Mouse (Mus musculus) liver, embryonic 16.5 days (tissue): Measurements from ENCODE around the gene Sumo1. TPM values are rescaled to one million over a fixed set of nuclear protein-coding genes. Genes with fewer than 3 reads are reported as not detected.

Source experiments
- ATAC-seq: fragments of 200-750 bp; cut with Nextera tagmentation; 2 replicates; pipeline ENCODE4 v1.8.0; 2017; ENCODE audit warnings: low read depth, mild to moderate bottlenecking, moderate number of reproducible peaks, moderate library complexity
- H3K27ac ChIP-seq: fragments of 300-500 bp; sonication (generic); 2 replicates; pipeline ENCODE4 v1.5.1; 2014; ENCODE audit warnings: mild to moderate bottlenecking, low read length
- H3K27me3 ChIP-seq: fragments of 300-500 bp; sonication (generic); 2 replicates; pipeline ENCODE4 v1.6.1; 2014; ENCODE audit warnings: low read depth, low read length, mixed read lengths; ENCODE audit not compliant: control insufficient read depth, insufficient read depth
- H3K36me3 ChIP-seq: fragments of 300-500 bp; sonication (generic); 2 replicates; pipeline ENCODE4 v1.6.1; 2014; ENCODE audit warnings: mild to moderate bottlenecking; ENCODE audit not compliant: control insufficient read depth, insufficient read depth
- H3K4me1 ChIP-seq: fragments of 300-500 bp; sonication (generic); 2 replicates; pipeline ENCODE4 v1.6.1; 2014; ENCODE audit warnings: low read depth, low read length, mixed read lengths; ENCODE audit not compliant: control insufficient read depth
- H3K4me2 ChIP-seq: fragments of 300-500 bp; sonication (generic); 2 replicates; pipeline ENCODE4 v1.6.1; 2014; ENCODE audit warnings: low read depth, low read length, mixed read lengths
- H3K4me3 ChIP-seq: fragments of 300-500 bp; sonication (generic); 2 replicates; pipeline ENCODE4 v1.5.1; 2014; ENCODE audit warnings: low read depth, mild to moderate bottlenecking, low read length
- H3K9ac ChIP-seq: fragments of 300-500 bp; sonication (generic); 2 replicates; pipeline ENCODE4 v1.6.1; 2014; ENCODE audit warnings: low read depth, low read length
- H3K9me3 ChIP-seq: fragments of 300-500 bp; sonication (generic); replicated peaks from 2 replicates; pipeline ENCODE4 v1.6.1; 2016; ENCODE audit warnings: low read length; ENCODE audit not compliant: control insufficient read depth
- WGBS: fragments of 180-500 bp; shearing (Covaris S2); extraction: QIAGEN DNeasy Blood & Tissue Kit; methylation state at CpG from one replicate; pipeline ENCODE4 v1.1.7; 2014; ENCODE audit not compliant: insufficient replicate concordance; 5-methylcytosine and 5-hydroxymethylcytosine counted together
- polyA plus RNA-seq: library from polyadenylated mRNA; unstranded; fragments of >200 nt; fragmentation: Nextera tagmentation; extraction: Ambion mirVana; gene quantifications from 2 replicates; pipeline ENCODE4 v1.2.1, GENCODE M21; 2015

The Sumo1 gene
- polyA plus RNA-seq, 1 experiment from 2014 or later = 90.3 TPM

DNA sequence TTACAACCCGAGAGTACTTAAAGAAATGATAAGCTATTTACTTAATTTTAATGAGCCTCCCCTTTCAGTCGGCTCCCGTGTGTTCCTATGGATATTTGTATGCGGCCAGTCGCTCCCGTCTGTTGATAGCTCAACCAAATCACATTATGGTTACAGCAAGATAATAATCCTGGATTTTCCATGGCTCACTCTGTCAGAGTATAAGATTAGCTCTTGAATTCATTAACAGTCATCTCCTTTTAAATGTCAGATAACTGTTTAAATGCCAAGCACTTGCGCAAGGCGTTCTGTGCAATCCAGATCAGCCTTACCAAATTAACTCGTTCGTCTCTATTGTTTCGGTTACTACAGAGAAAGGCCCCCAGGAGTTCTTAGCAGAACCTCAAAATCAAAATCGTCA is 77.8 kb downstream of the Sumo1 start:
- Histone ChIP-seq H3K4me2 (peak overlapping the region; percentile 11; the same call in 1 of the 2 replicates), H3K27ac (no peak overlapping the region)

DNA sequence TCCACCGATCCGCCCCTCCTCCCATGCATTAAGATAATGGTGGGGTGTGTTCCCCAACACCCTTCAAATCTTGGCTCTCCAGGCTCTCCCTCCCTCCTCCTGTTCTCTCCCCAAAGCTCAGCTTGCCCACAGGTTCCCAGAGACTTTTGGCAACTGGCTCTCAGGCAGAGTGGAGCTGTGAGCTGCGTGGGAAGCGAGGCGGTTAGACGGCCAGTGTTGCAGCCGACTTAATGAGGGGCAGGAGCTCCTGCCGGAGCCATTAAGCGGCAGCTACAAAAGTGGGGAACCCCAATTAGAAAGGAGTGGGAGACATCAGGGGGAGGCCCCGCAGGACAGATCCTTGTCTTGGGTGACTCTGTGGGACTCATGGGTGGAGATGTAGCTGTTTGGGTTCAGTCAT is 78.3 kb downstream of the Sumo1 start:
- H3K27me3 ChIP-seq = no peaks in the 10 kb centered on the region; the same call in 1 of the 2 replicates
- no peaks in the 10 kb centered on the region for H3K9me3 ChIP-seq
- 29% methylated on average over 10 of the region's 10 CpGs for WGBS
- H3K4me3 ChIP-seq = 0 out of 2 replicates have a peak overlapping the region, but pooled peaks have one; percentile 17
- no peak overlapping the region for H3K9ac ChIP-seq
- no peaks in the 10 kb centered on the region for H3K36me3 ChIP-seq
- H3K4me1 ChIP-seq = no peaks in the 10 kb centered on the region
- ATAC-seq = no peak
- H3K4me2 ChIP-seq = peak overlapping the region; percentile 11; the same call in 1 of the 2 replicates
- H3K27ac ChIP-seq = no peak overlapping the region

More for the DNA sequence above, 77.8 kb downstream of the Sumo1 start:
- Histone ChIP-seq H3K9me3 (no peaks in the 10 kb centered on the region), H3K9ac (no peak overlapping the region), H3K27me3 (no peaks in the 10 kb centered on the region; the same call in 1 of the 2 replicates), H3K4me1 (no peaks in the 10 kb centered on the region), H3K4me3 (no peak overlapping the region), H3K36me3 (no peaks in the 10 kb centered on the region)
- 34% methylated on average over 12 of the region's 12 CpGs for WGBS
- ATAC-seq = no peak

GRCm38 (mm10) chr1:59589271-59589670 is 81.4 kb downstream of the Sumo1 start:
- ATAC-seq = no peak
- Histone ChIP-seq H3K4me2 (no peak overlapping the region), H3K4me1 (no peaks in the 10 kb centered on the region), H3K9ac (no peak overlapping the region), H3K36me3 (no peaks in the 10 kb centered on the region), H3K4me3 (no peak overlapping the region), H3K27me3 (no peaks in the 10 kb centered on the region; the same call in 1 of the 2 replicates), H3K9me3 (no peaks in the 10 kb centered on the region), H3K27ac (no peak overlapping the region)
- WGBS = 57% methylated on average over 1 of the region's 1 CpGs

- Histone ChIP-seq H3K4me3 (no peak overlapping the region), H3K4me2 (peak overlapping the region; percentile 43)
Measured at GRCm38 (mm10) chr1:59584656-59585410, 85.8 kb downstream of the Sumo1 start.

GRCm38 (mm10) chr1:59580880-59581279 is 89.8 kb downstream of the Sumo1 start:
- Histone ChIP-seq H3K27me3 (no peaks in the 10 kb centered on the region), H3K27ac (no peak overlapping the region), H3K4me2 (no peak overlapping the region), H3K4me3 (no peak overlapping the region), H3K9me3 (no peaks in the 10 kb centered on the region), H3K4me1 (no peaks in the 10 kb centered on the region), H3K9ac (no peak overlapping the region), H3K36me3 (no peaks in the 10 kb centered on the region)
- 54% methylated on average over 3 of the region's 3 CpGs for WGBS
- no peak for ATAC-seq

More at GRCm38 (mm10) chr1:59584656-59585410, 85.8 kb downstream of the Sumo1 start:
- Histone ChIP-seq H3K27ac (no peak overlapping the region), H3K27me3 (no peaks in the 10 kb centered on the region), H3K9me3 (no peaks in the 10 kb centered on the region), H3K36me3 (no peaks in the 10 kb centered on the region), H3K4me1 (no peaks in the 10 kb centered on the region), H3K9ac (no peak overlapping the region)
- no peak for ATAC-seq
- 17% methylated on average over 18 of the region's 18 CpGs for WGBS

DNA sequence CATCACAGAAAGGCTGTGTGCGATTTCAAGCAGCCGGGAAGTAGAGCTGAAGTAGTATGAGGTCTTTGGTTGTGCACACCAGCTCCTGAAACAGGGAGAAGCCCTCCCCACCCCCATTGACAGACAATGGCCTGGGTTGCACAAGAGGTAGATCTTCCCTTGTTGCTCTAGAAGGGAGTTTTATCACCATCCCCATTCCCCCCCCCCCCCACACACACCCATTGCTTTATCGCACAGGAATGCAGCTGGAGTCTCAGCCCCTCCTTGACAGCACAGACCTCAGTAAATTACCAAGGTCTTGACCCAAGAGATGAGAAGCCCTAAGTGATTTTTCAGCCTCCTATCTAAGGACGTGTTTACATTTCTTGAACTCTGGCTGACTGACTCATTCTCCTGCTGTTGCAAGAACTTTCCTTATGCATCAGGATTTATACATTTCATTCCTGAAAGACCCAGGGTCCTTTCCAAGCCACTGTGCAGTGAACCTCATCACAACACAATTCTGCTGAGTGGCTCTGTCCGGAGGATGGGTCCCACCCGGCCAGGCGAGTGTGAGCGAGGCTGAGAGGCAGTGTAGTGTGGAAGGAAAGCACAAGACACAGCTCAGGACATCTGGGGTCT is 90.4 kb downstream of the Sumo1 start:
- no peak overlapping the region for H3K9ac ChIP-seq
- no peaks in the 10 kb centered on the region for H3K9me3 ChIP-seq
- H3K36me3 ChIP-seq = no peaks in the 10 kb centered on the region
- ATAC-seq = no peak
- no peaks in the 10 kb centered on the region for H3K4me1 ChIP-seq
- no peak overlapping the region for H3K4me2 ChIP-seq
- no peak overlapping the region for H3K27ac ChIP-seq
- no peaks in the 10 kb centered on the region for H3K27me3 ChIP-seq
- 32% methylated on average over 8 of the region's 8 CpGs for WGBS
- no peak overlapping the region for H3K4me3 ChIP-seq

- no peak overlapping the region for H3K9ac ChIP-seq
- H3K4me1 ChIP-seq = no peaks in the 10 kb centered on the region
- no peaks in the 10 kb centered on the region for H3K27me3 ChIP-seq
- H3K27ac ChIP-seq = no peak overlapping the region
- H3K9me3 ChIP-seq = no peaks in the 10 kb centered on the region
- WGBS = 63% methylated on average over 5 of the region's 5 CpGs
- no peak for ATAC-seq
- H3K36me3 ChIP-seq = no peaks in the 10 kb centered on the region
- no peak overlapping the region for H3K4me3 ChIP-seq
- H3K4me2 ChIP-seq = no peak overlapping the region
Measured at GRCm38 (mm10) chr1:59579327-59579726, 91.3 kb downstream of the Sumo1 start.

GRCm38 (mm10) chr1:59578770-59579169 is 91.9 kb downstream of the Sumo1 start:
- no peak for ATAC-seq
- H3K4me2 ChIP-seq = no peak overlapping the region
- WGBS = 55% methylated on average over 4 of the region's 4 CpGs
- no peaks in the 10 kb centered on the region for H3K9me3 ChIP-seq
- H3K36me3 ChIP-seq = no peaks in the 10 kb centered on the region
- no peak overlapping the region for H3K4me3 ChIP-seq
- no peak overlapping the region for H3K9ac ChIP-seq
- H3K27ac ChIP-seq = no peak overlapping the region
- H3K4me1 ChIP-seq = no peaks in the 10 kb centered on the region
- H3K27me3 ChIP-seq = no peaks in the 10 kb centered on the region
